Mouse (Mus musculus) forebrain, embryonic 11.5 days (tissue): ENCODE results near the gene Dhx37. TPM values are rescaled to one million over a fixed set of nuclear protein-coding genes. Genes with fewer than 3 reads are reported as not detected.
"Not testable (repeated sequence)": the region's sequence is repeated elsewhere in the genome, so short reads cannot be mapped to it uniquely, and the experiment has no call there.

Experiments
- ATAC-seq: fragments of 200-750 bp; cut with Nextera tagmentation; replicated peaks from 2 replicates; pipeline ENCODE4 v1.8.0; 2017; ENCODE audit warnings: moderate TSS enrichment; ENCODE audit not compliant: low FRiP score
- DNase-seq: peaks from one replicate; pipeline ENCODE4 v3.0.0-alpha.2; 2017; ENCODE audit warnings: low spot score
- H3K27ac ChIP-seq: fragments of 300-500 bp; sonication (generic); 2 replicates; pipeline ENCODE4 v1.5.1; 2014; ENCODE audit warnings: low read depth, low read length
- H3K27me3 ChIP-seq: fragments of 300-500 bp; sonication (generic); 2 replicates; pipeline ENCODE4 v1.6.1; 2014; ENCODE audit warnings: mild to moderate bottlenecking, low read length, mixed read lengths; ENCODE audit not compliant: control insufficient read depth, insufficient read depth
- H3K36me3 ChIP-seq: fragments of 300-500 bp; sonication (generic); 2 replicates; pipeline ENCODE4 v1.6.1; 2014; ENCODE audit warnings: mild to moderate bottlenecking, low read length, moderate library complexity, mixed read lengths; ENCODE audit not compliant: control insufficient read depth, insufficient read depth
- H3K4me1 ChIP-seq: fragments of 300-500 bp; sonication (generic); replicated peaks from 2 replicates; pipeline ENCODE4 v1.6.1; 2014; ENCODE audit warnings: low read length, mixed read lengths; ENCODE audit not compliant: control insufficient read depth, insufficient read depth
- H3K4me2 ChIP-seq: fragments of 300-500 bp; sonication (generic); 2 replicates; pipeline ENCODE4 v1.6.1; 2014; ENCODE audit warnings: low read depth, mild to moderate bottlenecking, low read length, moderate library complexity, mixed read lengths; ENCODE audit not compliant: severe bottlenecking
- H3K4me3 ChIP-seq: fragments of 300-500 bp; sonication (generic); 2 replicates; pipeline ENCODE4 v1.5.1; 2014; ENCODE audit warnings: low read depth, low read length
- H3K9ac ChIP-seq: fragments of 300-500 bp; sonication (generic); 2 replicates; pipeline ENCODE4 v1.6.1; 2014; ENCODE audit warnings: low read length
- H3K9me3 ChIP-seq: fragments of 300-500 bp; sonication (generic); 2 replicates; pipeline ENCODE4 v1.6.1; 2016; ENCODE audit warnings: low read length, mixed read lengths; ENCODE audit not compliant: control insufficient read depth
- WGBS: fragments of 180-500 bp; shearing (Covaris S2); extraction: QIAGEN DNeasy Blood & Tissue Kit; methylation state at CpG from one replicate; pipeline ENCODE4 v1.1.7; 2014; 5-methylcytosine and 5-hydroxymethylcytosine counted together
- polyA plus RNA-seq: library from polyadenylated mRNA; unstranded; fragments of >200 nt; fragmentation: Nextera tagmentation; extraction: Ambion mirVana; gene quantifications from 2 replicates; pipeline ENCODE4 v1.2.1, GENCODE M21; 2014

Gene Dhx37
- polyA plus RNA-seq, 1 experiment from 2014 or later: 15.7 TPM

GRCm38 (mm10) chr5:125387295-125387694, 46.6 kb downstream of the Dhx37 start:
- 90% methylated on average over 5 of the region's 6 CpGs for WGBS

GRCm38 (mm10) chr5:125385215-125385940, 48.5 kb downstream of the Dhx37 start:
- WGBS: 80% methylated on average over 8 of the region's 8 CpGs
- H3K27me3 ChIP-seq: no peaks in the 10 kb centered on the region
- peaks cover 3% of the 10 kb centered on the region; the same call in 1 of the 2 replicates for H3K4me1 ChIP-seq
- no peak for DNase-seq
- H3K9ac ChIP-seq: no peak overlapping the region
- no peak for ATAC-seq
- H3K9me3 ChIP-seq: no peaks in the 10 kb centered on the region
- H3K36me3 ChIP-seq: peaks cover 4% of the 10 kb centered on the region; the same call in 1 of the 2 replicates
- no peak overlapping the region for H3K27ac ChIP-seq
- H3K4me3 ChIP-seq: no peak overlapping the region
- H3K4me2 ChIP-seq: no peak overlapping the region

More at GRCm38 (mm10) chr5:125387295-125387694, 46.6 kb downstream of the Dhx37 start:
- not testable (repeated sequence) for H3K4me1 ChIP-seq, DNase-seq, H3K4me3 ChIP-seq, H3K9ac ChIP-seq, H3K4me2 ChIP-seq, H3K27me3 ChIP-seq, H3K9me3 ChIP-seq, H3K36me3 ChIP-seq, ATAC-seq, H3K27ac ChIP-seq

- Histone ChIP-seq H3K36me3 (peaks cover 4% of the 10 kb centered on the region; the same call in 1 of the 2 replicates), H3K4me3 (no peak overlapping the region), H3K9ac (no peak overlapping the region), H3K27me3 (no peaks in the 10 kb centered on the region), H3K27ac (no peak overlapping the region), H3K4me1 (peaks cover 3% of the 10 kb centered on the region; the same call in 1 of the 2 replicates), H3K9me3 (no peaks in the 10 kb centered on the region), H3K4me2 (no peak overlapping the region)
- no peak for ATAC-seq
- DNase-seq: no peak
- WGBS: 85% methylated on average over 2 of the region's 2 CpGs
These were observed 49.3 kb downstream of the Dhx37 start for GRCm38 (mm10) chr5:125384512-125385214.

- Histone ChIP-seq H3K27ac (no peak overlapping the region), H3K36me3 (peaks cover 4% of the 10 kb centered on the region; the same call in 1 of the 2 replicates), H3K9me3 (no peaks in the 10 kb centered on the region), H3K4me3 (no peak overlapping the region), H3K9ac (no peak overlapping the region), H3K4me1 (peaks cover 3% of the 10 kb centered on the region; the same call in 1 of the 2 replicates), H3K27me3 (no peaks in the 10 kb centered on the region), H3K4me2 (no peak overlapping the region)
- no peak for DNase-seq
- ATAC-seq: no peak
- 84% methylated on average over 3 of the region's 3 CpGs for WGBS
These were observed 50.1 kb downstream of the Dhx37 start for GRCm38 (mm10) chr5:125383637-125384420.

GRCm38 (mm10) chr5:125382673-125383558, 51.0 kb downstream of the Dhx37 start:
- Histone ChIP-seq H3K9ac (no peak overlapping the region), H3K4me1 (peaks cover 3% of the 10 kb centered on the region; the same call in 1 of the 2 replicates), H3K36me3 (peaks cover 4% of the 10 kb centered on the region; the same call in 1 of the 2 replicates), H3K4me2 (no peak overlapping the region), H3K9me3 (no peaks in the 10 kb centered on the region), H3K4me3 (no peak overlapping the region), H3K27me3 (no peaks in the 10 kb centered on the region), H3K27ac (no peak overlapping the region)
- DNase-seq: peak; percentile 73
- WGBS: 55% methylated on average over 6 of the region's 6 CpGs
- ATAC-seq: peak; percentile 42; the same call in 1 of the 2 replicates

- Histone ChIP-seq H3K4me3 (no peak overlapping the region), H3K9ac (no peak overlapping the region), H3K27me3 (no peaks in the 10 kb centered on the region), H3K4me2 (no peak overlapping the region), H3K36me3 (peaks cover 4% of the 10 kb centered on the region; the same call in 1 of the 2 replicates), H3K9me3 (no peaks in the 10 kb centered on the region), H3K27ac (no peak overlapping the region), H3K4me1 (peaks cover 3% of the 10 kb centered on the region; the same call in 1 of the 2 replicates)
- WGBS: 85% methylated on average over 5 of the region's 5 CpGs
- DNase-seq: no peak
- ATAC-seq: no peak
These were observed 51.8 kb downstream of the Dhx37 start for GRCm38 (mm10) chr5:125381954-125382672.

GRCm38 (mm10) chr5:125378919-125379318, 55.0 kb downstream of the Dhx37 start:
- no peak for DNase-seq
- Histone ChIP-seq H3K36me3 (no peaks in the 10 kb centered on the region), H3K9ac (no peak overlapping the region), H3K4me3 (no peak overlapping the region), H3K4me2 (no peak overlapping the region), H3K4me1 (no peaks in the 10 kb centered on the region), H3K27me3 (no peaks in the 10 kb centered on the region), H3K27ac (no peak overlapping the region), H3K9me3 (no peaks in the 10 kb centered on the region)
- no peak for ATAC-seq
- 84% methylated on average over 5 of the region's 5 CpGs for WGBS
